Mouse (Mus musculus) CH12.LX (cell line): ENCODE data around the gene Lmf1. TPM values are rescaled to one million over a fixed set of nuclear protein-coding genes. Genes with fewer than 3 reads are reported as not detected.

Source experiments
- DNase-seq: peaks from one replicate; pipeline ENCODE4 v3.0.0-alpha.2; 2013; ENCODE audit errors: extremely low read depth
- H3K27ac ChIP-seq: 2 replicates; pipeline ENCODE4 v1.5.1; 2012; ENCODE audit warnings: low read depth, mild to moderate bottlenecking, control low read depth, moderate library complexity; ENCODE audit not compliant: insufficient read depth
- H3K27me3 ChIP-seq: replicated peaks from 2 replicates; pipeline ENCODE3; 2012; ENCODE audit warnings: inconsistent platforms
- H3K36me3 ChIP-seq, 2 experiments: replicated peaks in 1 of 2; 2 replicates each; pipeline versions ENCODE3 to v1.6.1; 2012; ENCODE audit warnings: inconsistent platforms in 1 of 2, low read length in 1 of 2, mild to moderate bottlenecking in 1 of 2, mixed read lengths in 1 of 2, moderate library complexity in 1 of 2; ENCODE audit not compliant: control insufficient read depth in 1 of 2, insufficient read depth in 1 of 2
- H3K4me1 ChIP-seq, 2 experiments: 2 replicates each; pipeline ENCODE4 v1.6.1; 2012; ENCODE audit warnings: inconsistent platforms in 1 of 2, moderate library complexity in 1 of 2; ENCODE audit not compliant: insufficient read depth in 2 of 2, control insufficient read depth in 1 of 2
- H3K4me2 ChIP-seq: 2 replicates; pipeline ENCODE4 v1.6.1; 2012; ENCODE audit warnings: low read depth, mild to moderate bottlenecking, control low read depth; ENCODE audit not compliant: poor library complexity, insufficient read depth, severe bottlenecking
- H3K4me3 ChIP-seq, 3 experiments: fragments of 150-350 bp in 1 of 3; sonication (generic) in 1 of 3; replicated peaks in 1 of 3; 2 replicates each; pipeline versions ENCODE3 to v1.5.1; 2011 to 2012; ENCODE audit warnings: low read depth in 2 of 3, low read length in 2 of 3, mild to moderate bottlenecking in 2 of 3, moderate library complexity in 2 of 3, control low read depth in 1 of 3, improper control_type of control experiment in 1 of 3, inconsistent platforms in 1 of 3, mixed read lengths in 1 of 3; ENCODE audit not compliant: poor library complexity in 1 of 3
- H3K79me2 ChIP-seq: replicated peaks from 2 replicates; pipeline ENCODE4 v1.6.1; 2012; ENCODE audit warnings: mild to moderate bottlenecking, moderate library complexity; ENCODE audit not compliant: control insufficient read depth, poor library complexity, insufficient read depth, severe bottlenecking; ENCODE audit errors: extremely low read depth
- H3K9ac ChIP-seq: 2 replicates; pipeline ENCODE4 v1.6.1; 2012; ENCODE audit warnings: low read depth, mild to moderate bottlenecking, control low read depth, moderate library complexity; ENCODE audit not compliant: insufficient read depth
- H3K9me3 ChIP-seq: replicated peaks from 2 replicates; pipeline ENCODE3; 2012; ENCODE audit warnings: low read length, inconsistent platforms, mixed read lengths
- BHLHE40 ChIP-seq: IDR thresholded peaks from 2 replicates; pipeline ENCODE4 v1.6.1; 2011; ENCODE audit warnings: mild to moderate bottlenecking, low read depth, low read length, improper control_type of control experiment
- CHD1 ChIP-seq: IDR thresholded peaks from 2 replicates; pipeline ENCODE4 v1.6.1; 2012; ENCODE audit warnings: low read depth, low read length, improper control_type of control experiment, inconsistent platforms
- ELF1 ChIP-seq: IDR thresholded peaks from 2 replicates; pipeline ENCODE4 v1.6.1; 2014; ENCODE audit warnings: low read depth, mild to moderate bottlenecking, inconsistent platforms, low read length, improper control_type of control experiment
- HCFC1 ChIP-seq: IDR thresholded peaks from 2 replicates; pipeline ENCODE4 v1.6.1; 2012; ENCODE audit warnings: low read depth, mild to moderate bottlenecking, inconsistent platforms, low read length, improper control_type of control experiment
- MAX ChIP-seq: IDR thresholded peaks from 2 replicates; pipeline ENCODE4 v1.6.1; 2011; ENCODE audit warnings: low read length, improper control_type of control experiment
- MAZ ChIP-seq: IDR thresholded peaks from 2 replicates; pipeline ENCODE4 v1.6.1; 2012; ENCODE audit warnings: low read depth, mild to moderate bottlenecking, inconsistent platforms, low read length, improper control_type of control experiment, moderate library complexity
- MXI1 ChIP-seq: IDR thresholded peaks from 2 replicates; pipeline ENCODE4 v1.6.1; 2011; ENCODE audit warnings: mild to moderate bottlenecking, low read depth, low read length, improper control_type of control experiment
- MYC ChIP-seq: IDR thresholded peaks from 2 replicates; pipeline ENCODE4 v1.6.1; 2011; ENCODE audit warnings: low read depth, mild to moderate bottlenecking, improper control_type of control experiment, low read length
- NELFE ChIP-seq: IDR thresholded peaks from 2 replicates; pipeline ENCODE4 v1.6.1; 2011; ENCODE audit warnings: low read depth, low read length, improper control_type of control experiment
- NRF1 ChIP-seq: IDR thresholded peaks from 2 replicates; pipeline ENCODE4 v1.6.1; 2014; ENCODE audit warnings: low read depth, mild to moderate bottlenecking, inconsistent platforms, low read length, improper control_type of control experiment, moderate library complexity
- POLR2AphosphoS2 ChIP-seq: IDR thresholded peaks from 2 replicates; pipeline ENCODE4 v1.6.1; 2011; ENCODE audit warnings: low read depth, low read length, improper control_type of control experiment
- RAD21 ChIP-seq: IDR thresholded peaks from 2 replicates; pipeline ENCODE4 v1.6.1; 2011; ENCODE audit warnings: low read depth, mild to moderate bottlenecking, low read length, improper control_type of control experiment, moderate library complexity
- SMC3 ChIP-seq: IDR thresholded peaks from 2 replicates; pipeline ENCODE4 v1.6.1; 2011; ENCODE audit warnings: low read depth, low read length, improper control_type of control experiment
- TBP ChIP-seq: conservative IDR thresholded peaks from 2 replicates; pipeline ENCODE4 v1.6.1; 2011; ENCODE audit warnings: low read depth, low read length, improper control_type of control experiment
- TCF12 ChIP-seq: IDR thresholded peaks from 2 replicates; pipeline ENCODE4 v1.6.1; 2014; ENCODE audit warnings: low read depth, mild to moderate bottlenecking, inconsistent platforms, low read length, improper control_type of control experiment
- UBTF ChIP-seq: IDR thresholded peaks from 2 replicates; pipeline ENCODE4 v1.6.1; 2012; ENCODE audit warnings: low read depth, mild to moderate bottlenecking, inconsistent platforms, low read length, improper control_type of control experiment, moderate library complexity
- ZC3H11A ChIP-seq: IDR thresholded peaks from 2 replicates; pipeline ENCODE4 v1.6.1; 2012; ENCODE audit warnings: low read depth, mild to moderate bottlenecking, inconsistent platforms, low read length, improper control_type of control experiment
- dilution Hi-C: fragments of 300-500 bp; cut with MboI; formaldehyde crosslinking; loops from 2 replicates; pipeline ENCODE4 v1.14.3; 2020; ENCODE audit warnings: low sequenced_read_pairs; ENCODE audit not compliant: extremely low pct_unique_long_range_greater_than_20kb, extremely low pct_ligation_motif_present
- in situ Hi-C: fragments of 300-500 bp; cut with MboI; formaldehyde crosslinking; loops from 3 replicates; pipeline ENCODE4 v1.14.3; 2019; ENCODE audit warnings: low sequenced_read_pairs, low pct_ligation_motif_present, low pct_unique_long_range_greater_than_20kb, mixed read lengths
- polyA plus RNA-seq: library from polyadenylated mRNA; unstranded; fragments of >175 nt; gene quantifications from 2 replicates; pipeline ENCODE4 v1.2.1, GENCODE M21; 2012; ENCODE audit warnings: low read depth; ENCODE audit not compliant: insufficient read length
- total RNA-seq, 2 experiments: library from RNA; depleted of rRNA; stranded (reverse); fragments of 300-350 nt in 1 of 2; fragments of >200 nt in 1 of 2; gene quantifications; 2 replicates each; pipeline ENCODE4 v1.2.3; 2012 to 2014

Gene Lmf1
- total and polyA plus RNA-seq, 3 experiments: 13.3 to 26.9 (median 15.2) TPM

DNA sequence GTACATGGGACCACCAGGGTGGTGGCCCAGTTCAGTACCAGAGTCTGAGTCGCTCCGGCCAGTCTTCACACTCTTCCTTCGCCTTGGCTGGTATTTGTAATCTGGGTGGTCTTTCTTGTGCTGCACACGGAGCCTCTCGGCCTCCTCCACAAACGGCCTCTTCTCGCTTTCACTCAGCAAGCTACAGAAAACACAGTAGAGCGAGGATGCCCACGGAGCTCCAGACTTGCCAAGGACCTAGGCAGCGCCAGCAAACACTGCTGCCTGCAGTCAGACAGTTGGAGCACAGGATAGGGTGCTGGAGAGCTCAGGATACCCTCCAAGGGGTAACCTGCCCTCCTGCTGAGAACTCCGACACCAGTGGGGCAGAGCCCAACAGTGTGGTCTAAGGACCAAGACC, 10.0 kb upstream of the Lmf1 start:
- Histone ChIP-seq H3K79me2 (no peaks in the 10 kb centered on the region), H3K9ac (no peak overlapping the region), H3K4me1 (peaks cover 19 to 20% of the 10 kb centered on the region in 2 experiments), H3K27ac (no peak overlapping the region), H3K36me3 (no peaks in the 10 kb centered on the region), H3K27me3 (peaks cover 88% of the 10 kb centered on the region), H3K4me3 (no peak overlapping the region), H3K4me2 (no peak overlapping the region), H3K9me3 (peaks cover 6% of the 10 kb centered on the region)
- TF ChIP-seq BHLHE40: no peak
- no peak for TF ChIP-seq CHD1
- no peak for TF ChIP-seq POLR2AphosphoS2
- TF ChIP-seq MXI1: no peak
- no peak for TF ChIP-seq MYC
- TF ChIP-seq NRF1: no peak
- no peak for TF ChIP-seq MAX
- no peak for TF ChIP-seq RAD21
- no peak for TF ChIP-seq ZC3H11A
- no peak for TF ChIP-seq NELFE
- in situ Hi-C loops: no loop called here
- dilution Hi-C loops: no loop called here
- DNase-seq: no peak

DNA sequence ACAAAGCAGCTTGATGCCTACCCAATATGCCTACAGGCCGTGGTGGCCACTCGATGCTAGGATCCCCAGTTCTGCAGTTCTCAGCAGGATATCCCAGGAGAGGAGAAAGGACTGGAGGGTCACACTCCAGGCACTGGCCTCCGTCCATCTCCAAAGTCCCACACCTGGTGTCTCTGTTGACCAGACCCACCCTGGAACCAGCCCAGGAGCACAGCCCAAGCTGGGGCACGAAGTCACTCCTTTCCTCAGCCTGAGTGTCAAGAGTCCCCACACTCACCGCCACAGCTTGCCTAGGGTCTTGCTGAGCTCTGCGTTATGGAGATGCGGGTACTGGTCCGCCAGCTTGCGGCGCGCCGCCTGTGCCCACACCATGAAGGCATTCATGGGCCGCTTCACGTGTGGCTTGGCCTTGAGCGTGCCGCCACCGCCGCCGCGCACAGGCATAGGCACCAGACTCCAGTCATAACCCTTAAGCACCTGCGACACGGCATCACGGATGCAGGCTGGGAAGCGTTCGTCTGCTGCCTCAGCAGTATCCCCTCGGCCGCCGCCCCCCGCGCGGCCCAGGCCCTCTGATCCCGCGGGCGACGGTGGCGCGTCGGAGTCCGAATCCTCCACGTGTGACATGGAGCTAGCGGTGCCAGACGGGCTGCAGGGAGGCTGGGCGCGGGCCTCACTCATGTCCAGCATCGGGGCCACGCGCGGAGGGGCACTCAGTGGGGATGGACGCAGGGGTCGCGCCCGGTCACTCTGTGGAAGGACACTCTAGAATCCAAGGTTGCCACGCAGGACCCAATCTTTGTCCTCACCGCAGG, 8.8 kb upstream of the Lmf1 start:
- no peak overlapping the region for H3K4me2 ChIP-seq
- H3K27ac ChIP-seq: no peak overlapping the region
- H3K4me3 ChIP-seq: no peak overlapping the region
- peaks cover 91% of the 10 kb centered on the region for H3K27me3 ChIP-seq
- H3K79me2 ChIP-seq: no peaks in the 10 kb centered on the region
- no peak overlapping the region for H3K9ac ChIP-seq
- in situ Hi-C loops (no loop called here), dilution Hi-C loops (no loop called here)
- no peak for TF ChIP-seq BHLHE40
- no peak for TF ChIP-seq TBP
- TF ChIP-seq MAZ: no peak
- no peak for TF ChIP-seq ELF1
- no peak for TF ChIP-seq TCF12
- TF ChIP-seq NRF1: no peak
- TF ChIP-seq SMC3: no peak
- no peak for TF ChIP-seq UBTF
- no peak for TF ChIP-seq HCFC1
- H3K36me3 ChIP-seq: no peaks in the 10 kb centered on the region
- H3K9me3 ChIP-seq: peaks cover 6% of the 10 kb centered on the region
- peaks cover 19 to 23% of the 10 kb centered on the region in 2 experiments for H3K4me1 ChIP-seq
- DNase-seq: no peak
